In genomic region chr13:75089721-75090410, GRCm38 (mm10) we compare ENCODE assay signal across 8 mouse cellular contexts. TPM values are rescaled to one million over a fixed set of nuclear protein-coding genes. Genes with fewer than 3 reads are reported as not detected.
DNase-seq lines count a peak whose midpoint lies in the region; ATAC-seq and TF ChIP-seq lines count a peak whose summit lies in the region.

Gene Pcsk1, plus strand, starts transcription at chr13:75089826.

- no peaks in the 10 kb centered on the region for H3K9me3 ChIP-seq in hindbrain, embryonic 13.5 days
- no peaks in the 10 kb centered on the region for H3K9me3 ChIP-seq in limb, embryonic 13.5 days

- peak; percentile 78 for TF ChIP-seq POLR2A in cortical plate, adult 2 months (IDR thresholded peaks at IDR 0.05; ENCODE audit: extremely low read depth, insufficient read depth, low read length)

- peak within 1 kb of the TSS; percentile 51 for H3K4me3 ChIP-seq in cortical plate, adult 2 months (ENCODE audit: insufficient read depth, low read length)
- H3K4me3 ChIP-seq in hindbrain, embryonic 13.5 days: peak within 1 kb of the TSS; percentile 57
- peak within 1 kb of the TSS; percentile 33 for H3K4me3 ChIP-seq in limb, embryonic 13.5 days

- peak within 1 kb of the TSS; percentile 4 for H3K27ac ChIP-seq in cortical plate, adult 2 months (ENCODE audit: insufficient read depth, low read length)
- no peak within 1 kb of the TSS for H3K27ac ChIP-seq in hindbrain, embryonic 13.5 days
- H3K27ac ChIP-seq in limb, embryonic 13.5 days: no peak within 1 kb of the TSS

- no peaks in the 10 kb centered on the region for H3K36me3 ChIP-seq in hindbrain, embryonic 13.5 days
- no peaks in the 10 kb centered on the region for H3K36me3 ChIP-seq in limb, embryonic 13.5 days

- peak within 1 kb of the TSS; percentile 87 for H3K4me2 ChIP-seq in hindbrain, embryonic 13.5 days
- peak within 1 kb of the TSS; percentile 60 for H3K4me2 ChIP-seq in limb, embryonic 13.5 days (replicated peaks)

- H3K4me1 ChIP-seq in cortical plate, adult 2 months (ENCODE audit: control insufficient read depth, insufficient read depth, low read length): peaks cover 1% of the 10 kb centered on the region; the same call in 1 of the 2 replicates
- H3K4me1 ChIP-seq in hindbrain, embryonic 13.5 days (replicated peaks): peaks cover 16% of the 10 kb centered on the region; the same call in 1 of the 2 replicates
- H3K4me1 ChIP-seq in limb, embryonic 13.5 days: peaks cover 7% of the 10 kb centered on the region; the same call in 1 of the 2 replicates

- WGBS in hindbrain, embryonic 13.5 days: under 1% methylated on average over 28 of the region's 28 CpGs
- WGBS in limb, embryonic 13.5 days: under 1% methylated on average over 28 of the region's 28 CpGs

- DNase-seq in thymus, postnatal 4 days: peak; percentile 10
- DNase-seq in thymus, postnatal 25 days: no peak
- peak; percentile 55 for DNase-seq in retina, postnatal 1 day
- no peak for DNase-seq in ovary, postnatal 10 days (ENCODE audit: low spot score)
- no peak for DNase-seq in lung, postnatal 4 days

- no peaks in the 10 kb centered on the region; the same call in 1 of the 2 replicates for H3K27me3 ChIP-seq in hindbrain, embryonic 13.5 days
- peaks cover 31% of the 10 kb centered on the region for H3K27me3 ChIP-seq in limb, embryonic 13.5 days

- TF ChIP-seq CTCF in cortical plate, adult 2 months (IDR thresholded peaks at IDR 0.05; ENCODE audit: extremely low read depth, insufficient read depth, low read length): no peak

- peak within 1 kb of the TSS; percentile 71 for H3K9ac ChIP-seq in hindbrain, embryonic 13.5 days
- no peak within 1 kb of the TSS for H3K9ac ChIP-seq in limb, embryonic 13.5 days

- peak; percentile 87 for ATAC-seq in hindbrain, embryonic 13.5 days (ENCODE audit: low FRiP score)
- no peak for ATAC-seq in limb, embryonic 13.5 days (ENCODE audit: low FRiP score, low read depth)

RNA-seq across cellular contexts. Expression of gene Pcsk1, which starts in this region (rescaled TPM):
- 15.6 and 17.5 TPM in 2 replicates for polyA plus RNA-seq in cortical plate, adult 2 months (2012; rRNA removed)
- 2.9 and 3.1 TPM in 2 replicates for polyA plus RNA-seq in hindbrain, embryonic 13.5 days (2015; fragmentation: Nextera tagmentation; extraction: Ambion mirVana)
- 0.04 and 0.17 TPM in 2 replicates for polyA plus RNA-seq in limb, embryonic 13.5 days (2015; fragmentation: Nextera tagmentation; extraction: Ambion mirVana)

Comparison
In these comparisons a context has a peak if more than half of its experiments do, and no peak if none do; other contexts are left out.
1. DNase-seq: peak in thymus, postnatal 4 days (single experiment) and retina, postnatal 1 day (single experiment); none in thymus, postnatal 25 days (single experiment), ovary, postnatal 10 days (single experiment) and lung, postnatal 4 days (0 of 2).
2. Peak in every context shown above with its lines, with median percentiles within 50 percentile points of each other: H3K4me3 ChIP-seq.